Mouse (Mus musculus) T-helper 1 cell (primary cell): ENCODE measurements around the gene Hist1h2be.
"Not testable (repeated sequence)": the region's sequence is repeated elsewhere in the genome, so short reads cannot be mapped to it uniquely, and the experiment has no call there.

Source experiments
- in situ Hi-C: fragments of 300-600 bp; cut with MboI, MseI; formaldehyde crosslinking; loops from one replicate; pipeline ENCODE4 v1.15.1; 2025; ENCODE audit warnings: high pct_unique_total_duplicates

Hist1h2be gene

GRCm38 (mm10) chr13:23592614-23593013 is 28.3 kb downstream of the Hist1h2be start:
- in situ Hi-C loops: loop anchor here (5.0 kb wide), 1 partner anchor 160 kb away; no protein-coding TSS in a partner anchor

- in situ Hi-C loops: loop anchor here (5.0 kb wide), 1 partner anchor 160 kb away; no protein-coding TSS in a partner anchor
These were observed 29.0 kb downstream of the Hist1h2be start for GRCm38 (mm10) chr13:23591886-23592285.

- in situ Hi-C loops: loop anchor here (5.0 kb wide), 1 partner anchor 159 kb away; no protein-coding TSS in a partner anchor
These were observed 29.7 kb downstream of the Hist1h2be start for GRCm38 (mm10) chr13:23591206-23591605.

GRCm38 (mm10) chr13:23586940-23587225 is 34.0 kb downstream of the Hist1h2be start:
- in situ Hi-C loops: no loop called here

- in situ Hi-C loops: no loop called here
These were observed 34.6 kb downstream of the Hist1h2be start for GRCm38 (mm10) chr13:23586099-23586939.

GRCm38 (mm10) chr13:23585442-23586098 is 35.4 kb downstream of the Hist1h2be start:
- in situ Hi-C loops: not testable (repeated sequence)

- in situ Hi-C loops: no loop called here
These were observed 35.9 kb downstream of the Hist1h2be start for GRCm38 (mm10) chr13:23585029-23585441.

GRCm38 (mm10) chr13:23584331-23584730 is 36.6 kb downstream of the Hist1h2be start:
- in situ Hi-C loops: no loop called here

- in situ Hi-C loops: no loop called here
These were observed 37.4 kb downstream of the Hist1h2be start for GRCm38 (mm10) chr13:23583387-23584068.

GRCm38 (mm10) chr13:23582219-23583056 is 38.5 kb downstream of the Hist1h2be start:
- in situ Hi-C loops: no loop called here

- in situ Hi-C loops: no loop called here
These were observed 39.3 kb downstream of the Hist1h2be start, which contains the start of gene Hist1h4d for GRCm38 (mm10) chr13:23581408-23582218. Gene Hist1h4d, plus strand, starts transcription at chr13:23581598.

GRCm38 (mm10) chr13:23577835-23578234 is 43.1 kb downstream of the Hist1h2be start:
- in situ Hi-C loops: no loop called here

GRCm38 (mm10) chr13:23576906-23577639 is 43.9 kb downstream of the Hist1h2be start:
- in situ Hi-C loops: no loop called here

- in situ Hi-C loops: no loop called here
These were observed 44.5 kb downstream of the Hist1h2be start for GRCm38 (mm10) chr13:23576351-23576881.

- in situ Hi-C loops: not testable (repeated sequence)
These were observed 45.0 kb downstream of the Hist1h2be start for GRCm38 (mm10) chr13:23575864-23576313.

GRCm38 (mm10) chr13:23575271-23575851 is 45.6 kb downstream of the Hist1h2be start, which contains the start of gene Hist1h3d:
Gene Hist1h3d, plus strand, starts transcription at chr13:23575763.
- in situ Hi-C loops: no loop called here

GRCm38 (mm10) chr13:23574546-23575170 is 46.3 kb downstream of the Hist1h2be start:
- in situ Hi-C loops: loop anchor here (5.0 kb wide), 2 partner anchors 108 to 1852 kb away; partner anchors contain the start of genes Hist1h2ac, Hist1h2bc and Hist1h2bm

GRCm38 (mm10) chr13:23573898-23574524 is 46.9 kb downstream of the Hist1h2be start, which contains the start of the genes Hist1h2bf and Hist1h2ad:
Gene Hist1h2bf, minus strand, starts transcription at chr13:23574196.
Gene Hist1h2ad, plus strand, starts transcription at chr13:23574381.
- in situ Hi-C loops: loop anchor here (5.0 kb wide), 2 partner anchors 108 to 1852 kb away; partner anchors contain the start of genes Hist1h2ac, Hist1h2bc and Hist1h2bm
